Mouse (Mus musculus) adrenal gland, postnatal 4 days (tissue): ENCODE data around the gene Zc3h18. TPM values are rescaled to one million over a fixed set of nuclear protein-coding genes. Genes with fewer than 3 reads are reported as not detected.

ENCODE experiments used
- DNase-seq, 2 experiments: peaks; one replicate each; pipeline ENCODE4 v3.0.0; 2021 to 2022; ENCODE audit warnings: low spot score in 2 of 2, mixed read lengths in 2 of 2
- total RNA-seq, 2 experiments: library from RNA; stranded (reverse); gene quantifications; 2 replicates each; pipeline ENCODE4 v1.2.3; 2021

Zc3h18 gene
- total RNA-seq, 2 experiments from 2014 or later: 48.9 to 52.0 TPM

GRCm38 (mm10) chr8:122461473-122462148 is 85.2 kb downstream of the Zc3h18 start:
- DNase-seq: no peak

- DNase-seq: no peak
Observed at GRCm38 (mm10) chr8:122462510-122462909, 86.1 kb downstream of the Zc3h18 start.

DNA sequence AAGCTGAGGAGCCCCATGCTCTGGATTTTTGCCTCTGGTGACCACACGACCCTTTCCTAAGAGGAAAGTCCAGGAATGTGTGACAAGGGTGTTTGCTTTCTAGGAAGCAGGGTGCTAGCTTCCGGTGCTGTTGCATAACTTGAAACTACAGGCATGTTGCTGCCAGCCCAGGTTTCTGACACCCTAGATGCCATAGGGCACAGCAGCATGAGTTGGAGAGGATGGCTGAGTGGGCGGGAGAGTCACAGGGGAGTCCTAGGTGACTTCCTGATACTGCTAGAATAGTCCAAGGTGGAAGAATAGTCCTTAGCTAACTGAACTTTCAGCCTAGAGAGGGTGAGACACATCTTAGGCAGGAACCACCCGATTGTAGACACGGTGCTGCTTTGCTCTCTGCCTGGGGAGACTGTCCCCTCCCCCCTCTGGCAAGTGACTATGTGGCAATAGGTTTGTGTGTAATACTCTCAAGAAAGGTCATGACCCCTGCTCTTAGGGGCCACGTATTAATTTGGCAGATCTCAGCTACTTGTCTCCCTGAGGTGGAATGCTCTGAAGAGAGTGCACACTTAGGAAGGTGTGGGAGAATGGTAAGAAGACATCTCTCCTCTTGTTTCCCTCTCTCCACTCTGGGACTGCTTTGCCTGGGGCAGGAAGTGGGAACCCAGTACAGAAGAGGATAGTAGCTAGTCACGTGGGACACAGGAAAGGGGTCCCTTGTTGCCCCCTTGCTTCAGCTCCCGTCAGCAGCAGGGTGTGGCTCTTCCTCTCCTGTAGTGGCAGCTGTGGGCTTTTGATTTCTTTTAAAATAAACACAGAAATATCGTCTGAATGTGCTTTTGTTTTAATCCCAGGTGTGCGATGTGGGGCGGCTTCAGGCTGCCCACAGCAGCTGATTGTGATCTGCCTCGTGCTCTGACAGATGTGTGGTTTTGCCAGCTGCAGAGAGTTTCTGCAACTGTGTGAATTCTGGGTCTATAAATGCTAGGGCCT is 87.5 kb downstream of the Zc3h18 start:
- no peak for DNase-seq

- DNase-seq: no peak
Observed at GRCm38 (mm10) chr8:122464985-122465384, 88.6 kb downstream of the Zc3h18 start.

Other genes starting within 250 kb of the Zc3h18 start
- gene Zfpm1, start 94.5 kb upstream of the Zc3h18 start, total RNA-seq: 10 to 100 TPM; 32.9 to 42.5 TPM
- not detected for gene Trhr2, start 15.9 kb upstream of the Zc3h18 start, total RNA-seq
- gene Il17c, start 45.4 kb downstream of the Zc3h18 start, total RNA-seq: not detected
- gene Cyba, start 56.3 kb downstream of the Zc3h18 start, total RNA-seq: 10 to 100 TPM; 49.9 to 76.7 TPM
- 10 to 100 TPM in 1 of 2 experiments, 1 to 10 TPM in 1; 9.1 to 11.5 TPM for gene Mvd, start 66.8 kb downstream of the Zc3h18 start, total RNA-seq
- gene Snai3, start 84.1 kb downstream of the Zc3h18 start, total RNA-seq: under 1 TPM; 0.42 to 0.56 TPM
- 10 to 100 TPM; 47.5 to 53.7 TPM for gene Rnf166, start 99.5 kb downstream of the Zc3h18 start, total RNA-seq
- gene Ctu2, start 99.5 kb downstream of the Zc3h18 start, total RNA-seq: 10 to 100 TPM; 27.7 to 37.0 TPM
- gene Piezo1, start 174.7 kb downstream of the Zc3h18 start, total RNA-seq: 10 to 100 TPM; 49.0 to 52.1 TPM
- gene Cdt1, start 191.4 kb downstream of the Zc3h18 start, total RNA-seq: 10 to 100 TPM; 33.2 to 36.6 TPM
- gene Aprt, start 200.3 kb downstream of the Zc3h18 start, total RNA-seq: 10 to 100 TPM; 93.4 to 98.6 TPM
- gene Galns, start 234.9 kb downstream of the Zc3h18 start, total RNA-seq: 10 to 100 TPM; 11.9 to 13.9 TPM
- 10 to 100 TPM; 51.5 to 51.8 TPM for gene Trappc2l, start 235.0 kb downstream of the Zc3h18 start, total RNA-seq
- gene Pabpn1l, start 246.1 kb downstream of the Zc3h18 start, total RNA-seq: not detected